Mouse (Mus musculus) heart, embryonic 12.5 days (tissue): Measurements from ENCODE around the gene Prl2c2. TPM values are rescaled to one million over a fixed set of nuclear protein-coding genes. Genes with fewer than 3 reads are reported as not detected.
"Not testable (repeated sequence)": the region's sequence is repeated elsewhere in the genome, so short reads cannot be mapped to it uniquely, and the experiment has no call there.

ENCODE experiments used
- ATAC-seq: fragments of 200-750 bp; cut with Nextera tagmentation; 2 replicates; pipeline ENCODE4 v1.8.0; 2017; ENCODE audit warnings: moderate TSS enrichment, moderate library complexity; ENCODE audit not compliant: insufficient number of reproducible peaks, low FRiP score
- H3K27ac ChIP-seq: fragments of 300-500 bp; sonication (generic); 2 replicates; pipeline ENCODE4 v1.5.1; 2016; ENCODE audit warnings: mild to moderate bottlenecking, moderate library complexity; ENCODE audit not compliant: poor library complexity, severe bottlenecking
- H3K27me3 ChIP-seq: fragments of 300-500 bp; sonication (generic); replicated peaks from 2 replicates; pipeline ENCODE4 v1.6.1; 2016; ENCODE audit warnings: mild to moderate bottlenecking, moderate library complexity
- H3K36me3 ChIP-seq: fragments of 300-500 bp; sonication (generic); 2 replicates; pipeline ENCODE4 v1.6.1; 2016; ENCODE audit warnings: mild to moderate bottlenecking, moderate library complexity
- H3K4me1 ChIP-seq: fragments of 300-500 bp; sonication (generic); replicated peaks from 2 replicates; pipeline ENCODE4 v1.6.1; 2016; ENCODE audit warnings: mild to moderate bottlenecking
- H3K4me2 ChIP-seq: fragments of 300-500 bp; sonication (generic); 2 replicates; pipeline ENCODE4 v1.6.1; 2016; ENCODE audit warnings: mild to moderate bottlenecking, moderate library complexity
- H3K4me3 ChIP-seq: fragments of 300-500 bp; sonication (generic); 2 replicates; pipeline ENCODE4 v1.5.1; 2016; ENCODE audit warnings: mild to moderate bottlenecking
- H3K9ac ChIP-seq: fragments of 300-500 bp; sonication (generic); 2 replicates; pipeline ENCODE4 v1.6.1; 2016; ENCODE audit warnings: mild to moderate bottlenecking, moderate library complexity
- H3K9me3 ChIP-seq: fragments of 300-500 bp; sonication (generic); replicated peaks from 2 replicates; pipeline ENCODE4 v1.6.1; 2016; ENCODE audit warnings: mild to moderate bottlenecking, moderate library complexity
- WGBS: fragments of 180-500 bp; shearing (Covaris S2); methylation state at CpG from one replicate; pipeline ENCODE4 v1.1.7; 2016; 5-methylcytosine and 5-hydroxymethylcytosine counted together
- polyA plus RNA-seq: library from polyadenylated mRNA; unstranded; fragments of >200 nt; fragmentation: Nextera tagmentation; extraction: Ambion mirVana; gene quantifications from 2 replicates; pipeline ENCODE4 v1.2.1, GENCODE M21; 2016

Prl2c2 gene
- 0.43 TPM in 1 of 2 replicates, not detected in the other for polyA plus RNA-seq

- H3K4me3 ChIP-seq, H3K27ac ChIP-seq, H3K36me3 ChIP-seq, H3K4me1 ChIP-seq, H3K4me2 ChIP-seq, H3K9ac ChIP-seq, ATAC-seq, H3K27me3 ChIP-seq, H3K9me3 ChIP-seq: not testable (repeated sequence)
- 52% methylated on average over 2 of the region's 2 CpGs for WGBS
Measured at GRCm38 (mm10) chr13:13005283-13005682, at the start of gene Prl2c2. Gene Prl2c2, minus strand, starts transcription at chr13:13005383.

GRCm38 (mm10) chr13:13025872-13026271 lies 20.7 kb upstream of the Prl2c2 start:
- not testable (repeated sequence) for H3K9ac ChIP-seq, H3K4me3 ChIP-seq, ATAC-seq, H3K9me3 ChIP-seq, H3K27ac ChIP-seq, H3K4me2 ChIP-seq, H3K27me3 ChIP-seq, H3K36me3 ChIP-seq, H3K4me1 ChIP-seq
- 50% methylated on average over 3 of the region's 3 CpGs for WGBS

GRCm38 (mm10) chr13:13013993-13014549 lies 8.9 kb upstream of the Prl2c2 start:
- WGBS = 84% methylated on average over 2 of the region's 2 CpGs
- H3K9ac ChIP-seq, ATAC-seq, H3K36me3 ChIP-seq, H3K27me3 ChIP-seq, H3K4me1 ChIP-seq, H3K27ac ChIP-seq, H3K4me2 ChIP-seq, H3K9me3 ChIP-seq, H3K4me3 ChIP-seq: not testable (repeated sequence)

Other genes starting within 250 kb of the Prl2c2 start
- gene Prl2c3, start 205.3 kb downstream of the Prl2c2 start, polyA plus RNA-seq = 0.82 and 0.94 TPM in 2 replicates
- gene Prl2c5, start 177.3 kb upstream of the Prl2c2 start, polyA plus RNA-seq = not detected in 2 replicates